Mouse (Mus musculus) spleen, adult 2 months (tissue): ENCODE measurements around the gene Nfib. TPM values are rescaled to one million over a fixed set of nuclear protein-coding genes. Genes with fewer than 3 reads are reported as not detected.
"Not testable (repeated sequence)": the region's sequence is repeated elsewhere in the genome, so short reads cannot be mapped to it uniquely, and the experiment has no call there.

Experiments used
- DNase-seq, 2 experiments: peaks; one replicate each; pipeline versions ENCODE4 v3.0.0 to v3.0.0-alpha.2; 2012 to 2021; ENCODE audit warnings: low spot score in 2 of 2, low read depth in 1 of 2
- H3K27ac ChIP-seq: fragments of 200-500 bp; 2 replicates; pipeline ENCODE4 v1.5.1; 2012; ENCODE audit warnings: low read length, inconsistent platforms; ENCODE audit not compliant: insufficient read depth
- H3K27me3 ChIP-seq: fragments of 200-500 bp; 2 replicates; pipeline ENCODE4 v1.6.1; 2012; ENCODE audit warnings: mild to moderate bottlenecking, moderate library complexity, low read length, inconsistent platforms; ENCODE audit not compliant: control insufficient read depth, insufficient read depth
- H3K36me3 ChIP-seq: fragments of 200-500 bp; 2 replicates; pipeline ENCODE4 v1.6.1; 2012; ENCODE audit warnings: mild to moderate bottlenecking, low read length, inconsistent platforms; ENCODE audit not compliant: control insufficient read depth, insufficient read depth
- H3K4me1 ChIP-seq: fragments of 200-500 bp; 2 replicates; pipeline ENCODE4 v1.6.1; 2011; ENCODE audit warnings: inconsistent platforms; ENCODE audit not compliant: control insufficient read depth, insufficient read depth, insufficient read length
- H3K4me3 ChIP-seq: fragments of 200-500 bp; 2 replicates; pipeline ENCODE4 v1.5.1; 2011; ENCODE audit warnings: mild to moderate bottlenecking, inconsistent platforms; ENCODE audit not compliant: insufficient read depth, insufficient read length; ENCODE audit errors: extremely low read depth
- CTCF ChIP-seq: fragments of 200-500 bp; IDR thresholded peaks from 2 replicates; pipeline ENCODE4 v1.5.1; 2011; ENCODE audit warnings: mild to moderate bottlenecking, inconsistent platforms; ENCODE audit not compliant: insufficient read depth, insufficient read length, insufficient replicate concordance; ENCODE audit errors: extremely low read depth
- POLR2A ChIP-seq: fragments of 200-500 bp; IDR thresholded peaks from 2 replicates; pipeline ENCODE4 v1.6.1; 2011; ENCODE audit warnings: low read depth, low read length, inconsistent platforms
- WGBS: fragments of 180-500 bp; shearing (Covaris S2); methylation state at CpG from one replicate; pipeline ENCODE4 v1.1.7; 2018; 5-methylcytosine and 5-hydroxymethylcytosine counted together
- polyA plus RNA-seq: library from polyadenylated mRNA; depleted of rRNA; stranded (reverse); fragments of >200 nt; gene quantifications from 2 replicates; pipeline ENCODE4 v1.2.3, GENCODE M21; 2012

The Nfib gene
- polyA plus RNA-seq, 1 experiment = 2.3 TPM

- Histone ChIP-seq H3K4me1 (no peaks in the 10 kb centered on the region), H3K27me3 (no peaks in the 10 kb centered on the region), H3K36me3 (no peaks in the 10 kb centered on the region), H3K4me3 (no peak overlapping the region), H3K27ac (no peak overlapping the region)
- DNase-seq = no peak
- WGBS = 93% methylated on average over 3 of the region's 3 CpGs
- TF ChIP-seq CTCF = no peak
- TF ChIP-seq POLR2A = no peak
Observed at GRCm38 (mm10) chr4:82271547-82271946, 434.0 kb downstream of the Nfib start.

GRCm38 (mm10) chr4:82267832-82268778, 437.4 kb downstream of the Nfib start:
- Histone ChIP-seq H3K4me3 (no peak overlapping the region), H3K27ac (no peak overlapping the region), H3K27me3 (no peaks in the 10 kb centered on the region), H3K4me1 (no peaks in the 10 kb centered on the region), H3K36me3 (no peaks in the 10 kb centered on the region)
- no peak for DNase-seq
- TF ChIP-seq CTCF (no peak), POLR2A (no peak)
- 84% methylated on average over 14 of the region's 14 CpGs for WGBS

- Histone ChIP-seq H3K4me1 (no peaks in the 10 kb centered on the region), H3K27ac (no peak overlapping the region), H3K4me3 (no peak overlapping the region), H3K27me3 (no peaks in the 10 kb centered on the region), H3K36me3 (no peaks in the 10 kb centered on the region)
- WGBS = 74% methylated on average over 4 of the region's 4 CpGs
- no peak for DNase-seq
- TF ChIP-seq CTCF (no peak), POLR2A (no peak)
Observed at GRCm38 (mm10) chr4:82266066-82266619, 439.4 kb downstream of the Nfib start.

GRCm38 (mm10) chr4:82258545-82258944, 447.0 kb downstream of the Nfib start:
- H3K4me3 ChIP-seq, H3K27me3 ChIP-seq, DNase-seq, H3K4me1 ChIP-seq, H3K36me3 ChIP-seq, H3K27ac ChIP-seq: not testable (repeated sequence)
- WGBS = 59% methylated on average over 1 of the region's 1 CpGs

- DNase-seq = no peak
- 95% methylated on average over 8 of the region's 8 CpGs for WGBS
- TF ChIP-seq POLR2A (no peak), CTCF (no peak)
- Histone ChIP-seq H3K27ac (no peak overlapping the region), H3K4me3 (no peak overlapping the region), H3K36me3 (no peaks in the 10 kb centered on the region), H3K27me3 (no peaks in the 10 kb centered on the region), H3K4me1 (no peaks in the 10 kb centered on the region)
Observed at GRCm38 (mm10) chr4:82252054-82252453, 453.5 kb downstream of the Nfib start.

- no peak for TF ChIP-seq POLR2A
- no peak for TF ChIP-seq CTCF
- no peaks in the 10 kb centered on the region for H3K36me3 ChIP-seq
- no peak for DNase-seq
- H3K4me1 ChIP-seq = no peaks in the 10 kb centered on the region
- H3K27me3 ChIP-seq = no peaks in the 10 kb centered on the region
- H3K27ac ChIP-seq = no peak overlapping the region
- H3K4me3 ChIP-seq = no peak overlapping the region
- whole genome bisulfite sequencing = 73% methylated on average over 5 of the region's 5 CpGs
Observed at GRCm38 (mm10) chr4:82250355-82250659, 455.2 kb downstream of the Nfib start.
